Mouse (Mus musculus): ENCODE measurements around the gene Scaf1.

GRCm38 (mm10) chr7:44966638-44967037 is 49.5 kb downstream of the Scaf1 start:
- TF ChIP-seq GATA1 (IDR thresholded peaks at IDR 0.05; ENCODE audit: borderline replicate concordance, low read length), result no peak
- TF ChIP-seq FLI1 (IDR thresholded peaks at IDR 0.05; ENCODE audit: low read length), result no peak

All from megakaryocyte, embryonic 14.5 days (primary cell).